Mouse (Mus musculus): ENCODE results near the gene Smarca4.

The Smarca4 gene

GRCm38 (mm10) chr9:21738776-21739175 is 122.8 kb downstream of the Smarca4 start:
- in situ Hi-C loops (cut with MboI; ENCODE audit: unreplicated experiment in 2 of 2), result no loop called here

DNA sequence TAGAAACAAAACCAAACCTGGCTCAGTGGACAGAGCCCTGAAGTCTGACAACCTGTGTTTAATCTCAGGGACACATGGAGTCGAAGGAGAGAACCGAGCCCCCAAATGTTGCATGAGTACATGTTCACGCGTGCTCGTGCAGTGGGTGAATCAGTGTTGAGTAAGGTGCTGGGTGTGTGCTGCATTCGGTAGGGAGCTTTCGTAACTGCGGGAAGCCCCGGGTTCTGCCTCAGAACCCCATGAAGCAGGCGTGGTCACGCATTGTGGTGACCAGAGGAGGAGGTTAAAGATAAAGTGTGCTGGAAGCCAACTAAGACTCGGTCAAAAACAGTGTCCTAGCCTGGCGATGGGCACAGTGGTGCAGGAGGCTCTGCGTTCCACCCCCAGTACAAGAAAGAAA is 124.5 kb downstream of the Smarca4 start:
- in situ Hi-C loops (cut with MboI; ENCODE audit: unreplicated experiment in 2 of 2), result no loop called here

DNA sequence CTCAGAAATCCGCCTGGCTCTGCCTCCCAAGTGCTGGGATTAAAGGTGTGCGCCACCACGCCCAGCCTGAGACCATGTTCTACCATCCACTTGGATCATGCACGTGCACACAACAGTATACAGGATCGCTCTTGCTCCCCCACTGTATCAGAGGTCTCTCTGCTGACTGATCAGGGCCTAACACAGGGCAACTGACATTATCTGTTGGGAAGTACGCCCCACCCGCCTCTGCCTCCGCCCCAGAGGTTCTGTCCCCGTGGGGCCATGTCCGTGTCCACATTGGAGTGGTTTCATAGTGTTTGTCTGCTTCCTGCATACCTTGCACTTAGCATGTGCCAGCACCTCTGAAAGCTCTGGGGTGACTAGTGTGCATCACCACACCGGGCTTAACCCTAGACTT is 125.5 kb downstream of the Smarca4 start:
- in situ Hi-C loops (cut with MboI; ENCODE audit: unreplicated experiment in 2 of 2), result no loop called here

GRCm38 (mm10) chr9:21747238-21747774 is 131.3 kb downstream of the Smarca4 start:
- in situ Hi-C loops (cut with MboI; ENCODE audit: unreplicated experiment in 2 of 2), result no loop called here

DNA sequence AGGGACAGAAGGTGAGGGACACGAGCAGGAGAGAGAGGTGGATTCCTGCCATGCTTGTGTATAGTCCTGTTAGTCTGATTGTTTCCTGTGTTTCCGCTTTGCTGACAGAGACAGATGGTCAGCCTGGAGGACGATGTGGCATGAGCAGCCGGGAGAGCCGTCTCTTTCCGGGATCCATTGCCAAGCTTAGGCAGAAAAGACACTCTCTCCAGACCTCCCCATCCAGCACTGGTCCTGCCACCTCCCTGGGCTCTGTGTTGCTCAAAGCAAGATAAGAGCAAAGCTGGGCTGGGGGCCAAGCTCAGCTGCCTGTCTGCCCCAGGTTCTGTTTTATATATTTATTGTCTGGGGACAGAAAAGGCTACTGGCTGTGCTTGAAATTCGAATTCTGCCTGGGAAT is 132.1 kb downstream of the Smarca4 start:
- in situ Hi-C loops (cut with MboI; ENCODE audit: unreplicated experiment in 2 of 2), result no loop called here

DNA sequence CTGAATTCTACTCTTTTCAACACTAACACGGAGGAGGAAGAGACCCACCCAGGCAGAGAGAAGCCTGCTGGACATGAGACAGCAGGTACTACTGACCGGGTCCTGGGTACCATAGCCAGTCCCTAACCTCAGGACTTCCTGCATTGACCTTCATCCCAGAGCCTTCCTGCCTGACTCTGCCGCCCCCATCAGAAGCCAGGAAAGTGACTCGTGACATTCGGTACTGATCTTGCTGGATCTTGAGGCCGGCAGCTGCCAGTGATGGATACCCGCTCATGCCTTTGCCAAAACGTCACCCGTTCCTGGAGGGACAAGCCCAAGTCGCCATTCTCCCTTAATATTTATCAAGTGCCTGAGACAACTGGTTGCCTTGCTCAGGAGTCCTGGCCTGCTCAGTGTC is 132.5 kb downstream of the Smarca4 start:
- in situ Hi-C loops (cut with MboI; ENCODE audit: unreplicated experiment in 2 of 2), result no loop called here

GRCm38 (mm10) chr9:21749382-21750118 is 133.6 kb downstream of the Smarca4 start:
- in situ Hi-C loops (cut with MboI; ENCODE audit: unreplicated experiment in 2 of 2), result no loop called here

DNA sequence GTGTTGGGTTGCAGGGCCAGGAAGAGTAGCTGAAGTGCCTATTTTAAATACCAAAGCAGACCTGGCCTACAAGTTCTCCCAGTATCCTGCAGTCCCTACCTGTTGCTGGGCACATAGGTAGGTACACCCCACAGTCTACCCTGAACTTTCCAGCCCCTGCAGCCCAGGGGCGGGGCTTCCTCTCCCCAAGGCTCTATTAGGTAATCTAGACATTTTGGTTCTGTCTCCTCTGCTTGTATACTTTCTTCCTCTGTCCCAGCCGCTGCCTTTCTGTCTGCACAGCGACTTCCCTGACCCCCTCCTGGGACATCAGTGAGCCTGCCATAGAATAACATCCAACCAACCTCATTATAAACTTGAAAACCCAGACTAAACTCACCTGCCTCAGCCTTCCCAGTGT is 134.4 kb downstream of the Smarca4 start:
- in situ Hi-C loops (cut with MboI; ENCODE audit: unreplicated experiment in 2 of 2), result no loop called here

GRCm38 (mm10) chr9:21751347-21751746 is 135.4 kb downstream of the Smarca4 start:
- in situ Hi-C loops (cut with MboI; ENCODE audit: unreplicated experiment in 2 of 2), result no loop called here

DNA sequence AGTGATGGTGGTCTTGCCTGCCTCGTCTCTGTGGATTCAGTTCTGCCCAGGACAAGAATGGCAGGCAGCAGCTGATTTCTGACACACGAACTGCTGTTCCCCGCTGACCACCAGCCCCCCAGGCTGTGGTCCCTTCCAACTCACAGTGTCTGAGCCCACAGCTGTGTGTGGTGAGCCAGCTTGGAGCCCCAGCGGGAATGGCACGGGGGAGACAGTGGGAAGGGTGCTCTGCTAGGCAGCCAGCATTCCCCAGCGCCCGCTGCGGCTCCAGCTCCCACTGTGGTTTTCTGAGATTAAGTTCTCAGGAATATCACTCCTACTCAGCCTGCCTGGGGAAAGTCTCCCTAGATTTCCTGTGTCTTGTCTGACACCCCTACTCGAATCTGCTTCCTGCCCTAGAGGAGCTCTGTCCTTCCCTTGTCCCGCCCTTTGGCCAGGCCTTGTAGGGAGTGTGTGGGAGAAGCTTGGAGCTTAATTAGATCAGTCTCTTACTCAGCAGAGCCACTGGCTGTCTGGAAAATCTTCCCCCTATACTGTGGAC is 136.4 kb downstream of the Smarca4 start:
- in situ Hi-C loops (cut with MboI; ENCODE audit: unreplicated experiment in 2 of 2), result no loop called here

Measured in v-Abl transformed pro-B cells (cell line).